Mouse (Mus musculus): ENCODE measurements around the gene Glod5.

Glod5 gene

GRCm38 (mm10) chrX:7967596-7968201 lies 50.6 kb downstream of the Glod5 start:
- no peak for DNase-seq

- no peak for DNase-seq
Measured at GRCm38 (mm10) chrX:7966161-7966560, 52.1 kb downstream of the Glod5 start.

- DNase-seq: no peak
Measured at GRCm38 (mm10) chrX:7963829-7964626, 54.3 kb downstream of the Glod5 start.

- DNase-seq: no peak
Measured at GRCm38 (mm10) chrX:7958868-7959267, 59.4 kb downstream of the Glod5 start.
